8 mouse cellular contexts compared by ENCODE assay signal in genomic region chr8:122522796-122523651, GRCm38 (mm10). TPM values are rescaled to one million over a fixed set of nuclear protein-coding genes. Genes with fewer than 3 reads are reported as not detected.
A peak's percentile ranks its signal among the peaks of the same experiment; 100 is the strongest.
DNase-seq lines count a peak whose midpoint lies in the region; ATAC-seq lines count a peak whose summit lies in the region.

No protein-coding gene starts in this region.

- peak; percentile 19; the same call in 1 of the 2 replicates for ATAC-seq in granulocyte monocyte progenitor cell, adult 5-6 weeks (replicated peaks; ENCODE audit: poor library complexity, severe bottlenecking)
- ATAC-seq in intestine, embryonic 16.5 days, result peak; percentile 54
- no peak for ATAC-seq in liver, embryonic 15.5 days (ENCODE audit: insufficient read depth)
- ATAC-seq in neural tube, embryonic 13.5 days (ENCODE audit: low read depth), result peak; percentile 20; the same call in 1 of the 2 replicates

- H3K9me3 ChIP-seq in intestine, embryonic 16.5 days (ENCODE audit: control insufficient read depth, low read length), result no peaks in the 10 kb centered on the region
- H3K9me3 ChIP-seq in liver, embryonic 15.5 days (replicated peaks), result no peaks in the 10 kb centered on the region
- H3K9me3 ChIP-seq in neural tube, embryonic 13.5 days, result no peaks in the 10 kb centered on the region

- no peaks in the 10 kb centered on the region for H3K36me3 ChIP-seq in intestine, embryonic 16.5 days (ENCODE audit: control insufficient read depth, insufficient read depth, low read length)
- peaks cover 29% of the 10 kb centered on the region for H3K36me3 ChIP-seq in liver, embryonic 15.5 days (replicated peaks)
- no peaks in the 10 kb centered on the region for H3K36me3 ChIP-seq in neural tube, embryonic 13.5 days

- DNase-seq in 416B (ENCODE audit: low read depth) (peak; percentile 48), R1 (ENCODE audit: low read depth, low spot score) (peak; percentile 100)
- no peak for DNase-seq in layer of hippocampus, postnatal 14 days (ENCODE audit: low spot score in 2 of 2)
- DNase-seq in thymus, postnatal 25 days, result no peak

- H3K4me1 ChIP-seq in intestine, embryonic 16.5 days (ENCODE audit: control insufficient read depth, insufficient read depth, low read length), result peaks cover 58% of the 10 kb centered on the region
- peaks cover 94% of the 10 kb centered on the region for H3K4me1 ChIP-seq in liver, embryonic 15.5 days (replicated peaks)
- H3K4me1 ChIP-seq in neural tube, embryonic 13.5 days (replicated peaks), result peaks cover 45% of the 10 kb centered on the region

- peak overlapping the region; percentile 83 for H3K27ac ChIP-seq in intestine, embryonic 16.5 days (ENCODE audit: low read length)
- H3K27ac ChIP-seq in liver, embryonic 15.5 days (replicated peaks), result peak overlapping the region; percentile 79
- peak overlapping the region; percentile 74 for H3K27ac ChIP-seq in neural tube, embryonic 13.5 days (replicated peaks)

- H3K4me3 ChIP-seq in intestine, embryonic 16.5 days (ENCODE audit: low read length), result no peak overlapping the region
- no peak overlapping the region; the same call in 1 of the 2 replicates for H3K4me3 ChIP-seq in liver, embryonic 15.5 days (replicated peaks)
- no peak overlapping the region for H3K4me3 ChIP-seq in neural tube, embryonic 13.5 days

- peak overlapping the region; percentile 23 for H3K4me2 ChIP-seq in intestine, embryonic 16.5 days (ENCODE audit: low read depth, low read length)
- H3K4me2 ChIP-seq in liver, embryonic 15.5 days, result peak overlapping the region; percentile 19
- H3K4me2 ChIP-seq in neural tube, embryonic 13.5 days, result peak overlapping the region; percentile 41

- WGBS in intestine, embryonic 16.5 days, result 39% methylated on average over 14 of the region's 14 CpGs
- 53% methylated on average over 14 of the region's 14 CpGs for WGBS in liver, embryonic 15.5 days (ENCODE audit: insufficient replicate concordance)
- 51% methylated on average over 14 of the region's 14 CpGs for WGBS in neural tube, embryonic 13.5 days

- H3K27me3 ChIP-seq in intestine, embryonic 16.5 days (replicated peaks; ENCODE audit: control insufficient read depth, insufficient read depth, low read length), result no peaks in the 10 kb centered on the region
- no peaks in the 10 kb centered on the region for H3K27me3 ChIP-seq in liver, embryonic 15.5 days
- peaks cover 18% of the 10 kb centered on the region; the same call in 1 of the 2 replicates for H3K27me3 ChIP-seq in neural tube, embryonic 13.5 days

- H3K9ac ChIP-seq in intestine, embryonic 16.5 days (ENCODE audit: low read depth, low read length), result peak overlapping the region; percentile 50
- no peak overlapping the region for H3K9ac ChIP-seq in liver, embryonic 15.5 days
- peak overlapping the region; percentile 41; the same call in 1 of the 2 replicates for H3K9ac ChIP-seq in neural tube, embryonic 13.5 days

RNA-seq across cellular contexts. Expression of gene Piezo1, which starts 28.1 kb away (rescaled TPM):
- total RNA-seq in granulocyte monocyte progenitor cell, adult 5-6 weeks (2014; fragmentation: Nextera tagmentation), result 19.4 and 67.1 TPM in 2 replicates
- 15.8 and 22.4 TPM in 2 replicates for total RNA-seq in granulocyte monocyte progenitor cell, adult 5-6 weeks (2017)
- 9.8 and 11.3 TPM in 2 replicates for polyA plus RNA-seq in intestine, embryonic 16.5 days (2015; fragmentation: Nextera tagmentation; extraction: Ambion mirVana)
- polyA plus RNA-seq in liver, embryonic 15.5 days (2015; fragmentation: Nextera tagmentation; extraction: Ambion mirVana), result 12.4 and 17.4 TPM in 2 replicates
- polyA plus RNA-seq in neural tube, embryonic 13.5 days (2015; fragmentation: Nextera tagmentation; extraction: Ambion mirVana), result 3.2 and 6.2 TPM in 2 replicates
- 1 to 10 TPM; 5.1 to 6.5 TPM for total RNA-seq in layer of hippocampus, postnatal 14 days (2021)

RNA-seq across cellular contexts. Expression of gene Cdt1, which starts 44.8 kb away (rescaled TPM):
- total RNA-seq in granulocyte monocyte progenitor cell, adult 5-6 weeks (2014; fragmentation: Nextera tagmentation), result 76.0 and 153 TPM in 2 replicates
- total RNA-seq in granulocyte monocyte progenitor cell, adult 5-6 weeks (2017), result 38.6 and 38.8 TPM in 2 replicates
- 36.2 and 40.0 TPM in 2 replicates for polyA plus RNA-seq in intestine, embryonic 16.5 days (2015; fragmentation: Nextera tagmentation; extraction: Ambion mirVana)
- polyA plus RNA-seq in liver, embryonic 15.5 days (2015; fragmentation: Nextera tagmentation; extraction: Ambion mirVana), result 45.9 and 46.0 TPM in 2 replicates
- polyA plus RNA-seq in neural tube, embryonic 13.5 days (2015; fragmentation: Nextera tagmentation; extraction: Ambion mirVana), result 7.3 and 9.2 TPM in 2 replicates
- 1 to 10 TPM; 2.0 to 2.9 TPM for total RNA-seq in layer of hippocampus, postnatal 14 days (2021)

RNA-seq across cellular contexts. Expression of gene Ctu2, which starts 47.1 kb away (rescaled TPM):
- 11.9 and 33.1 TPM in 2 replicates for total RNA-seq in granulocyte monocyte progenitor cell, adult 5-6 weeks (2014; fragmentation: Nextera tagmentation)
- total RNA-seq in granulocyte monocyte progenitor cell, adult 5-6 weeks (2017), result 9.3 and 14.0 TPM in 2 replicates
- polyA plus RNA-seq in intestine, embryonic 16.5 days (2015; fragmentation: Nextera tagmentation; extraction: Ambion mirVana), result 37.9 and 43.6 TPM in 2 replicates
- 12.4 and 13.1 TPM in 2 replicates for polyA plus RNA-seq in liver, embryonic 15.5 days (2015; fragmentation: Nextera tagmentation; extraction: Ambion mirVana)
- polyA plus RNA-seq in neural tube, embryonic 13.5 days (2015; fragmentation: Nextera tagmentation; extraction: Ambion mirVana), result 57.4 and 63.7 TPM in 2 replicates
- total RNA-seq in layer of hippocampus, postnatal 14 days (2021), result 10 to 100 TPM; 27.6 to 28.9 TPM

RNA-seq across cellular contexts. Expression of gene Rnf166, which starts 47.2 kb away (rescaled TPM):
- total RNA-seq in granulocyte monocyte progenitor cell, adult 5-6 weeks (2014; fragmentation: Nextera tagmentation), result 40.5 and 41.2 TPM in 2 replicates
- 29.8 and 43.2 TPM in 2 replicates for total RNA-seq in granulocyte monocyte progenitor cell, adult 5-6 weeks (2017)
- polyA plus RNA-seq in intestine, embryonic 16.5 days (2015; fragmentation: Nextera tagmentation; extraction: Ambion mirVana), result 29.2 and 30.4 TPM in 2 replicates
- 11.5 and 15.1 TPM in 2 replicates for polyA plus RNA-seq in liver, embryonic 15.5 days (2015; fragmentation: Nextera tagmentation; extraction: Ambion mirVana)
- polyA plus RNA-seq in neural tube, embryonic 13.5 days (2015; fragmentation: Nextera tagmentation; extraction: Ambion mirVana), result 36.8 and 39.1 TPM in 2 replicates
- 10 to 100 TPM; 20.0 to 23.3 TPM for total RNA-seq in layer of hippocampus, postnatal 14 days (2021)

RNA-seq across cellular contexts. Expression of gene Aprt, which starts 53.7 kb away (rescaled TPM):
- 276 and 290 TPM in 2 replicates for total RNA-seq in granulocyte monocyte progenitor cell, adult 5-6 weeks (2014; fragmentation: Nextera tagmentation)
- 139 and 228 TPM in 2 replicates for total RNA-seq in granulocyte monocyte progenitor cell, adult 5-6 weeks (2017)
- 736 and 778 TPM in 2 replicates for polyA plus RNA-seq in intestine, embryonic 16.5 days (2015; fragmentation: Nextera tagmentation; extraction: Ambion mirVana)
- polyA plus RNA-seq in liver, embryonic 15.5 days (2015; fragmentation: Nextera tagmentation; extraction: Ambion mirVana), result 187 and 214 TPM in 2 replicates
- 133 and 161 TPM in 2 replicates for polyA plus RNA-seq in neural tube, embryonic 13.5 days (2015; fragmentation: Nextera tagmentation; extraction: Ambion mirVana)
- 10 to 100 TPM; 74.0 to 82.4 TPM for total RNA-seq in layer of hippocampus, postnatal 14 days (2021)

Comparison
In these comparisons a context has a peak if more than half of its experiments do, and no peak if none do; other contexts are left out.
1. DNase-seq: peak in 416B (single experiment) and R1 (single experiment); none in layer of hippocampus, postnatal 14 days (0 of 2) and thymus, postnatal 25 days (single experiment).
2. Peak in every context shown above with its lines, with median percentiles within 50 percentile points of each other: H3K27ac ChIP-seq and H3K4me2 ChIP-seq.